Mouse (Mus musculus) midbrain, embryonic 11.5 days (tissue): ENCODE measurements around the gene Cnot6. TPM values are rescaled to one million over a fixed set of nuclear protein-coding genes. Genes with fewer than 3 reads are reported as not detected.

Experiments used
- ATAC-seq: fragments of 200-750 bp; cut with Nextera tagmentation; 2 replicates; pipeline ENCODE4 v1.8.0; 2017; ENCODE audit warnings: moderate TSS enrichment, moderate library complexity; ENCODE audit not compliant: low FRiP score
- DNase-seq: peaks from one replicate; pipeline ENCODE4 v3.0.0; 2015; ENCODE audit warnings: low spot score; ENCODE audit errors: missing footprints
- H3K27ac ChIP-seq: fragments of 300-500 bp; sonication (generic); 2 replicates; pipeline ENCODE4 v1.5.1; 2014; ENCODE audit warnings: low read depth, low read length
- H3K27me3 ChIP-seq: fragments of 300-500 bp; sonication (generic); 2 replicates; pipeline ENCODE4 v1.6.1; 2014; ENCODE audit warnings: mild to moderate bottlenecking, low read length, moderate library complexity, mixed read lengths; ENCODE audit not compliant: control insufficient read depth, insufficient read depth
- H3K36me3 ChIP-seq: fragments of 300-500 bp; sonication (generic); 2 replicates; pipeline ENCODE4 v1.6.1; 2014; ENCODE audit warnings: mild to moderate bottlenecking, low read length, moderate library complexity, mixed read lengths; ENCODE audit not compliant: control insufficient read depth, insufficient read depth
- H3K4me1 ChIP-seq: fragments of 300-500 bp; sonication (generic); 2 replicates; pipeline ENCODE4 v1.6.1; 2014; ENCODE audit warnings: low read length; ENCODE audit not compliant: control insufficient read depth, insufficient read depth
- H3K4me2 ChIP-seq: fragments of 300-500 bp; sonication (generic); 2 replicates; pipeline ENCODE4 v1.6.1; 2014; ENCODE audit warnings: mild to moderate bottlenecking, moderate library complexity
- H3K4me3 ChIP-seq: fragments of 300-500 bp; sonication (generic); 2 replicates; pipeline ENCODE4 v1.5.1; 2014; ENCODE audit warnings: low read depth, low read length
- H3K9ac ChIP-seq: fragments of 300-500 bp; sonication (generic); 2 replicates; pipeline ENCODE4 v1.6.1; 2014; ENCODE audit warnings: low read length
- H3K9me3 ChIP-seq: fragments of 300-500 bp; sonication (generic); 2 replicates; pipeline ENCODE4 v1.6.1; 2016; ENCODE audit warnings: low read length; ENCODE audit not compliant: control insufficient read depth
- WGBS: fragments of 180-500 bp; shearing (Covaris S2); extraction: QIAGEN DNeasy Blood & Tissue Kit; methylation state at CpG from one replicate; pipeline ENCODE4 v1.1.7; 2014; 5-methylcytosine and 5-hydroxymethylcytosine counted together
- polyA plus RNA-seq: library from polyadenylated mRNA; unstranded; fragments of >200 nt; fragmentation: Nextera tagmentation; extraction: Ambion mirVana; gene quantifications from 2 replicates; pipeline ENCODE4 v1.2.1, GENCODE M21; 2014

Gene Cnot6
- polyA plus RNA-seq, 1 experiment from 2014 or later, result 55.9 TPM

- no peak overlapping the region for H3K4me2 ChIP-seq
- no peak overlapping the region for H3K9ac ChIP-seq
- no peak for ATAC-seq
- no peaks in the 10 kb centered on the region for H3K4me1 ChIP-seq
- H3K36me3 ChIP-seq, result no peaks in the 10 kb centered on the region
- 66% methylated on average over 6 of the region's 6 CpGs for WGBS
- H3K9me3 ChIP-seq, result no peaks in the 10 kb centered on the region
- no peak overlapping the region for H3K4me3 ChIP-seq
- no peak for DNase-seq
- H3K27ac ChIP-seq, result no peak overlapping the region
- H3K27me3 ChIP-seq, result no peaks in the 10 kb centered on the region
These were observed 10.2 kb upstream of the Cnot6 start for GRCm38 (mm10) chr11:49722692-49723091.

GRCm38 (mm10) chr11:49721358-49721757 is 8.8 kb upstream of the Cnot6 start:
- Histone ChIP-seq H3K36me3 (no peaks in the 10 kb centered on the region), H3K4me3 (no peak overlapping the region), H3K9ac (no peak overlapping the region), H3K4me1 (no peaks in the 10 kb centered on the region), H3K27ac (no peak overlapping the region), H3K4me2 (no peak overlapping the region), H3K27me3 (no peaks in the 10 kb centered on the region), H3K9me3 (no peaks in the 10 kb centered on the region)
- DNase-seq (no peak), ATAC-seq (no peak)
- 96% methylated on average over 1 of the region's 1 CpGs for WGBS

- no peaks in the 10 kb centered on the region for H3K36me3 ChIP-seq
- no peak overlapping the region for H3K27ac ChIP-seq
- ATAC-seq (no peak), DNase-seq (no peak)
- H3K9me3 ChIP-seq, result no peaks in the 10 kb centered on the region
- H3K4me2 ChIP-seq, result no peak overlapping the region
- no peak overlapping the region for H3K4me3 ChIP-seq
- WGBS, result 91% methylated on average over 8 of the region's 8 CpGs
- no peak overlapping the region for H3K9ac ChIP-seq
- no peaks in the 10 kb centered on the region for H3K4me1 ChIP-seq
- H3K27me3 ChIP-seq, result no peaks in the 10 kb centered on the region
These were observed 7.1 kb upstream of the Cnot6 start for GRCm38 (mm10) chr11:49719466-49720151.

- peak; percentile 91 for DNase-seq
- peak; percentile 38 for ATAC-seq
These were observed 1.1 kb upstream of the Cnot6 start for GRCm38 (mm10) chr11:49713336-49714334.

GRCm38 (mm10) chr11:49711981-49712554 is 455 bp downstream of the Cnot6 start:
- Histone ChIP-seq H3K9ac (peak overlapping the region; percentile 98), H3K27me3 (no peaks in the 10 kb centered on the region), H3K27ac (peak overlapping the region; percentile 86), H3K4me1 (peaks cover 21% of the 10 kb centered on the region), H3K4me3 (peak overlapping the region; percentile 83), H3K9me3 (no peaks in the 10 kb centered on the region), H3K36me3 (no peaks in the 10 kb centered on the region), H3K4me2 (peak overlapping the region; percentile 57)
- DNase-seq, result peak; percentile 93
- WGBS, result under 1% methylated on average over 55 of the region's 70 CpGs
- ATAC-seq, result peak; percentile 76

More at GRCm38 (mm10) chr11:49713336-49714334, 1.1 kb upstream of the Cnot6 start:
- WGBS, result 47% methylated on average over 20 of the region's 20 CpGs
- Histone ChIP-seq H3K9me3 (no peaks in the 10 kb centered on the region), H3K4me3 (peak overlapping the region; percentile 83), H3K27ac (no peak overlapping the region), H3K27me3 (no peaks in the 10 kb centered on the region), H3K4me2 (peak overlapping the region; percentile 61), H3K4me1 (peaks cover 21% of the 10 kb centered on the region), H3K9ac (peak overlapping the region; percentile 98), H3K36me3 (no peaks in the 10 kb centered on the region)

DNA sequence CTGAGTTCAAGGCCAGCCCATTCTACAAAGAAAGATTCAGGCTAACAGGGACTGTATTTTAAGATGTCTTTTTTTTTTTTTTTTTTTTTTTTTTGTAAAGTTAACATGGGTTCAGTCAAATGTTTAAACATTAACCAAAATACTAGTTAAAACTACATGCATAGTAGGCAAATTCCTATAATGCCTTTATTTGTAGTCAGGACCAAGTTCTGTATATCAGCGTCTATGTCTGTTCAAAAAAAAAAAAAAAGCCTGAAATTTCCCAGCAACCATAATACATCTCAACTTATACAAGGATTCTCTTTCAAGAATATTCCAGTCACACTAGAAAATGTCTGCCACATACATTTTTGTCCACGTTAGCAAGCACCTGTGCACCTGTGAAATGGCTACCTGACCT is 1.9 kb downstream of the Cnot6 start:
- H3K4me1 ChIP-seq, result peaks cover 21% of the 10 kb centered on the region
- peak overlapping the region; percentile 57 for H3K4me2 ChIP-seq
- ATAC-seq (no peak), DNase-seq (no peak)
- no peaks in the 10 kb centered on the region for H3K27me3 ChIP-seq
- no peak overlapping the region for H3K9ac ChIP-seq
- no peaks in the 10 kb centered on the region for H3K9me3 ChIP-seq
- peaks cover 6% of the 10 kb centered on the region for H3K36me3 ChIP-seq
- 82% methylated on average over 2 of the region's 2 CpGs for WGBS
- peak overlapping the region; percentile 83 for H3K4me3 ChIP-seq
- no peak overlapping the region for H3K27ac ChIP-seq

DNA sequence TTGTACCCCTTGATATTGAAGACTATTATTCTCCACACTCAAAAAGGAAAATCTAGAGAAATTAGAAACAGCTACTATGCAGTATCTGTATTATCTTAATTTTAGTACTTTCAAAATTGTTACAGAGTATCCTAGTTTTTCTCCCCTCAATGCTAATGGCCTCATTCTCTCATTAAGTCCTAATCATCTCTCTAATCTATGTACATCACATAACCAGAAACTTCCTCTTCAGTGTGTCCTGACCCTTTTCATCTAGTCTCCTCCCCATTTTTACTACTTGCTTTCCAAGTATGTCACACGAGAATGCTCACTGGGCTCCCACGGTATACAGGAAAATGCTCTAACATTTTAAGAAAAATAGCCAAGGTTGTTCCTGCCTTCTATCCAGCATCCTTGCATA is 4.7 kb downstream of the Cnot6 start:
- Histone ChIP-seq H3K4me2 (no peak overlapping the region), H3K9me3 (no peaks in the 10 kb centered on the region), H3K27ac (no peak overlapping the region), H3K27me3 (no peaks in the 10 kb centered on the region), H3K36me3 (peaks cover 8% of the 10 kb centered on the region), H3K4me3 (no peak overlapping the region), H3K9ac (no peak overlapping the region), H3K4me1 (peaks cover 12% of the 10 kb centered on the region)
- DNase-seq (no peak), ATAC-seq (no peak)
- WGBS, result 95% methylated on average over 2 of the region's 2 CpGs

DNA sequence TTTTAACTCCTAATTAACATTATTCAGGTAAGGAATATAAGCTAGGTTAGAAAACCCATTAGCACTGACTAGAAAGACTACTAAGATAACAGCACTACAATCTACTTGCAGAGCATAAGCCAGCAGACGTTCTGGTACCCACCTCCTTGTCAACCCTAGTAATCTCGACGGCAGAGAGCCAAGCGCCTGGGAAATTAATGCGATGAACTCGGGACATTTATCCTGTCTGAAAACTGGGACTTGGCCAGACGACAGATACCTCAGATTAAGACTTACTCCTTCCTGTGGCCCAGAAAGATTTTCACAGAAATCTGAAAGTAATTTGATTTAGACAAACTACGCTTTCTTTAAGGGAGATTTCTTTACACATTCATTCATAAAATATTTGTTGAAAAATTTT is 7.7 kb downstream of the Cnot6 start:
- peaks cover 4% of the 10 kb centered on the region; the same call in 1 of the 2 replicates for H3K4me1 ChIP-seq
- ATAC-seq, result no peak
- no peaks in the 10 kb centered on the region for H3K9me3 ChIP-seq
- no peak overlapping the region for H3K4me3 ChIP-seq
- WGBS, result 91% methylated on average over 8 of the region's 8 CpGs
- no peak overlapping the region for H3K4me2 ChIP-seq
- no peak overlapping the region for H3K9ac ChIP-seq
- DNase-seq, result no peak
- peaks cover 20% of the 10 kb centered on the region for H3K36me3 ChIP-seq
- no peak overlapping the region for H3K27ac ChIP-seq
- no peaks in the 10 kb centered on the region for H3K27me3 ChIP-seq
